Mouse (Mus musculus) myocyte (in vitro differentiated cells): ENCODE data around the gene Ccpg1os. TPM values are rescaled to one million over a fixed set of nuclear protein-coding genes. Genes with fewer than 3 reads are reported as not detected.

Source experiments
- H3K27me3 ChIP-seq: one replicate; pipeline ENCODE4 v1.6.1; 2011; ENCODE audit not compliant: control insufficient read depth, insufficient read depth, insufficient read length
- H3K36me3 ChIP-seq: one replicate; pipeline ENCODE4 v1.6.1; 2011; ENCODE audit not compliant: control insufficient read depth, insufficient read depth
- H3K4me2 ChIP-seq: one replicate; pipeline ENCODE4 v1.6.1; 2011; ENCODE audit warnings: low read depth, control low read depth
- H3K4me3 ChIP-seq: one replicate; pipeline ENCODE4 v1.5.1; 2011; ENCODE audit warnings: mild to moderate bottlenecking, control low read depth, moderate library complexity
- H3K79me2 ChIP-seq: one replicate; pipeline ENCODE4 v1.6.1; 2011; ENCODE audit not compliant: control insufficient read depth, insufficient read depth
- H3ac ChIP-seq: one replicate; pipeline ENCODE4 v1.6.1; 2011; ENCODE audit not compliant: control insufficient read depth, insufficient read length
- CEBPB ChIP-seq: IDR thresholded peaks from 2 replicates; pipeline ENCODE4 v1.6.1; 2011; ENCODE audit warnings: mild to moderate bottlenecking, moderate library complexity; ENCODE audit not compliant: poor library complexity, insufficient read depth, severe bottlenecking
- E2F4 ChIP-seq: IDR thresholded peaks from one replicate; pipeline ENCODE4 v1.6.1; 2011; ENCODE audit warnings: mild to moderate bottlenecking, control low read depth, moderate library complexity; ENCODE audit not compliant: insufficient read depth
- MAX ChIP-seq: IDR thresholded peaks from one replicate; pipeline ENCODE4 v1.6.1; 2011; ENCODE audit warnings: low read depth, mild to moderate bottlenecking, control low read depth
- MYOD1 ChIP-seq, 3 experiments: IDR thresholded peaks; one replicate each; pipeline ENCODE4 v1.6.1; 2011; ENCODE audit warnings: control low read depth in 2 of 3, low read depth in 2 of 3, mild to moderate bottlenecking in 2 of 3, moderate library complexity in 1 of 3; ENCODE audit not compliant: insufficient read length in 2 of 3, control insufficient read depth in 1 of 3
- MYOG ChIP-seq, 3 experiments: IDR thresholded peaks; one replicate each; pipeline ENCODE4 v1.6.1; 2011; ENCODE audit warnings: control low read depth in 2 of 3, low read depth in 2 of 3, mild to moderate bottlenecking in 2 of 3; ENCODE audit not compliant: insufficient read length in 2 of 3, control insufficient read depth in 1 of 3, insufficient read depth in 1 of 3
- POLR2A ChIP-seq: IDR thresholded peaks from one replicate; pipeline ENCODE4 v1.6.1; 2011; ENCODE audit warnings: low read depth, mild to moderate bottlenecking, control low read depth, moderate library complexity; ENCODE audit not compliant: insufficient read length
- POLR2AphosphoS2 ChIP-seq: IDR thresholded peaks from one replicate; pipeline ENCODE4 v1.6.1; 2011; ENCODE audit warnings: low read depth, control low read depth; ENCODE audit not compliant: insufficient read length
- REST ChIP-seq: IDR thresholded peaks from one replicate; pipeline ENCODE4 v1.6.1; 2011; ENCODE audit warnings: mild to moderate bottlenecking, control low read depth, moderate library complexity; ENCODE audit not compliant: insufficient read depth, insufficient read length
- SRF ChIP-seq: IDR thresholded peaks from one replicate; pipeline ENCODE4 v1.6.1; 2011; ENCODE audit warnings: low read depth; ENCODE audit not compliant: control insufficient read depth, insufficient read length
- TCF12 ChIP-seq: IDR thresholded peaks from one replicate; pipeline ENCODE4 v1.6.1; 2011; ENCODE audit warnings: mild to moderate bottlenecking, control low read depth; ENCODE audit not compliant: poor library complexity, insufficient read depth, severe bottlenecking
- TCF3 ChIP-seq: IDR thresholded peaks from one replicate; pipeline ENCODE4 v1.6.1; 2011; ENCODE audit warnings: low read depth, control low read depth; ENCODE audit not compliant: insufficient read length
- USF1 ChIP-seq: IDR thresholded peaks from one replicate; pipeline ENCODE4 v1.6.1; 2011; ENCODE audit warnings: low read depth, mild to moderate bottlenecking, control low read depth, moderate library complexity
- polyA plus RNA-seq: library from polyadenylated mRNA; unstranded; fragments of >200 nt; fragmentation: generic; extraction: Trizol; gene quantifications from one replicate; pipeline ENCODE4 v1.2.1, GENCODE M21; 2012; ENCODE audit warnings: missing spikeins

Ccpg1os gene
- polyA plus RNA-seq, 1 experiment, result 7.1 TPM

- Histone ChIP-seq H3K4me3 (no peak overlapping the region), H3ac (no peak overlapping the region)
- no peak for TF ChIP-seq E2F4
- no peak for TF ChIP-seq POLR2AphosphoS2
- no peak for TF ChIP-seq MYOG (IDR thresholded peaks at IDR 0.05; ENCODE audit: control insufficient read depth in 1 of 3, insufficient read depth in 1 of 3, insufficient read length in 2 of 3, low read depth in 2 of 3)
- TF ChIP-seq SRF, result no peak
- TF ChIP-seq MYOD1 (IDR thresholded peaks at IDR 0.05; ENCODE audit: control insufficient read depth in 1 of 3, insufficient read length in 2 of 3, low read depth in 2 of 3), result no peak
- no peak for TF ChIP-seq REST
- no peak for TF ChIP-seq TCF3
- no peak for TF ChIP-seq CEBPB
- no peak for TF ChIP-seq USF1
- no peak for TF ChIP-seq MAX
Observed at GRCm38 (mm10) chr9:73025818-73026636, 40.8 kb upstream of the Ccpg1os start.

GRCm38 (mm10) chr9:73020566-73021097, 35.5 kb upstream of the Ccpg1os start:
- H3ac ChIP-seq, result no peak overlapping the region
- no peaks in the 10 kb centered on the region for H3K79me2 ChIP-seq
- no peak overlapping the region for H3K4me3 ChIP-seq
- H3K4me2 ChIP-seq, result no peak overlapping the region
- H3K36me3 ChIP-seq, result no peaks in the 10 kb centered on the region
- H3K27me3 ChIP-seq, result no peaks in the 10 kb centered on the region
- TF ChIP-seq MYOG (IDR thresholded peaks at IDR 0.05; ENCODE audit: control insufficient read depth in 1 of 3, insufficient read depth in 1 of 3, insufficient read length in 2 of 3, low read depth in 2 of 3), result no peak
- no peak for TF ChIP-seq MYOD1 (IDR thresholded peaks at IDR 0.05; ENCODE audit: control insufficient read depth in 1 of 3, insufficient read length in 2 of 3, low read depth in 2 of 3)
- no peak for TF ChIP-seq TCF3
- no peak for TF ChIP-seq POLR2AphosphoS2
- TF ChIP-seq SRF, result no peak
- TF ChIP-seq POLR2A, result no peak
- TF ChIP-seq TCF12, result no peak
- no peak for TF ChIP-seq CEBPB
- no peak for TF ChIP-seq USF1

More at GRCm38 (mm10) chr9:73025818-73026636, 40.8 kb upstream of the Ccpg1os start:
- no peak overlapping the region for H3K4me2 ChIP-seq
- H3K79me2 ChIP-seq, result no peaks in the 10 kb centered on the region
- no peaks in the 10 kb centered on the region for H3K27me3 ChIP-seq
- no peaks in the 10 kb centered on the region for H3K36me3 ChIP-seq

GRCm38 (mm10) chr9:73019841-73020240, 34.7 kb upstream of the Ccpg1os start:
- no peak for TF ChIP-seq USF1
- no peak for TF ChIP-seq E2F4
- TF ChIP-seq CEBPB, result no peak
- TF ChIP-seq MYOG (IDR thresholded peaks at IDR 0.05; ENCODE audit: control insufficient read depth in 1 of 3, insufficient read depth in 1 of 3, insufficient read length in 2 of 3, low read depth in 2 of 3), result no peak
- no peak for TF ChIP-seq TCF3
- TF ChIP-seq REST, result no peak
- TF ChIP-seq POLR2A, result no peak
- no peak for TF ChIP-seq POLR2AphosphoS2
- no peak for TF ChIP-seq MAX
- TF ChIP-seq TCF12, result no peak
- no peak for TF ChIP-seq SRF
- TF ChIP-seq MYOD1 (IDR thresholded peaks at IDR 0.05; ENCODE audit: control insufficient read depth in 1 of 3, insufficient read length in 2 of 3, low read depth in 2 of 3), result no peak
- Histone ChIP-seq H3K4me2 (no peak overlapping the region), H3K36me3 (no peaks in the 10 kb centered on the region), H3K4me3 (no peak overlapping the region), H3K79me2 (no peaks in the 10 kb centered on the region), H3ac (no peak overlapping the region), H3K27me3 (no peaks in the 10 kb centered on the region)

GRCm38 (mm10) chr9:73014724-73015123, 29.5 kb upstream of the Ccpg1os start:
- peaks cover 4% of the 10 kb centered on the region for H3K36me3 ChIP-seq
- no peak overlapping the region for H3K4me2 ChIP-seq
- H3ac ChIP-seq, result no peak overlapping the region
- H3K4me3 ChIP-seq, result no peak overlapping the region
- H3K79me2 ChIP-seq, result no peaks in the 10 kb centered on the region
- H3K27me3 ChIP-seq, result no peaks in the 10 kb centered on the region
- no peak for TF ChIP-seq CEBPB
- TF ChIP-seq REST, result no peak
- TF ChIP-seq POLR2AphosphoS2, result no peak
- no peak for TF ChIP-seq MAX
- no peak for TF ChIP-seq SRF
- no peak for TF ChIP-seq TCF3
- TF ChIP-seq USF1, result no peak
- no peak for TF ChIP-seq POLR2A
- no peak for TF ChIP-seq E2F4
- no peak for TF ChIP-seq TCF12
- TF ChIP-seq MYOD1 (IDR thresholded peaks at IDR 0.05; ENCODE audit: control insufficient read depth in 1 of 3, insufficient read length in 2 of 3, low read depth in 2 of 3), result no peak
